Mouse (Mus musculus): ENCODE measurements around the gene Adamtsl1.
A peak's percentile ranks its signal among the peaks of the same experiment; 100 is the strongest.

Gene Adamtsl1

GRCm38 (mm10) chr4:85677621-85678020, 163.6 kb downstream of the Adamtsl1 start:
- no peak for DNase-seq

GRCm38 (mm10) chr4:85686160-85686559, 172.2 kb downstream of the Adamtsl1 start:
- peak in 1 of 2 experiments; percentile 15 for DNase-seq

GRCm38 (mm10) chr4:85695237-85695636, 181.3 kb downstream of the Adamtsl1 start:
- no peak for DNase-seq

- no peak for DNase-seq
Observed at GRCm38 (mm10) chr4:85707352-85708057, 193.5 kb downstream of the Adamtsl1 start.

GRCm38 (mm10) chr4:85709636-85710035, 195.7 kb downstream of the Adamtsl1 start:
- DNase-seq, result no peak

- no peak for DNase-seq
Observed at GRCm38 (mm10) chr4:85724999-85725398, 211.0 kb downstream of the Adamtsl1 start.

GRCm38 (mm10) chr4:85727731-85728130, 213.8 kb downstream of the Adamtsl1 start:
- no peak for DNase-seq

- no peak for DNase-seq
Observed at GRCm38 (mm10) chr4:85728416-85728815, 214.4 kb downstream of the Adamtsl1 start.

- no peak for DNase-seq
Observed at GRCm38 (mm10) chr4:85740478-85740877, 226.5 kb downstream of the Adamtsl1 start.

GRCm38 (mm10) chr4:85741825-85742391, 227.9 kb downstream of the Adamtsl1 start:
- peak; percentile 42 to 58 for DNase-seq

GRCm38 (mm10) chr4:85743427-85743826, 229.5 kb downstream of the Adamtsl1 start:
- DNase-seq, result no peak

GRCm38 (mm10) chr4:85762684-85763083, 248.7 kb downstream of the Adamtsl1 start:
- DNase-seq, result no peak

GRCm38 (mm10) chr4:85763161-85764014, 249.4 kb downstream of the Adamtsl1 start:
- DNase-seq, result no peak

- DNase-seq, result no peak
Observed at GRCm38 (mm10) chr4:85764015-85764450, 250.1 kb downstream of the Adamtsl1 start.

- no peak for DNase-seq
Observed at GRCm38 (mm10) chr4:85764476-85764875, 250.5 kb downstream of the Adamtsl1 start.

- DNase-seq, result no peak
Observed at GRCm38 (mm10) chr4:85767666-85768065, 253.7 kb downstream of the Adamtsl1 start.

GRCm38 (mm10) chr4:85768107-85768506, 254.1 kb downstream of the Adamtsl1 start:
- DNase-seq, result no peak

GRCm38 (mm10) chr4:85782511-85782910, 268.5 kb downstream of the Adamtsl1 start:
- no peak for DNase-seq

GRCm38 (mm10) chr4:85783768-85784379, 269.9 kb downstream of the Adamtsl1 start:
- DNase-seq, result no peak

GRCm38 (mm10) chr4:85784428-85784827, 270.5 kb downstream of the Adamtsl1 start:
- no peak for DNase-seq

GRCm38 (mm10) chr4:85790226-85790625, 276.3 kb downstream of the Adamtsl1 start:
- peak in 1 of 2 experiments; percentile 6 for DNase-seq

- peak; percentile 67 to 74 for DNase-seq
Observed at GRCm38 (mm10) chr4:85801805-85802204, 287.8 kb downstream of the Adamtsl1 start.

GRCm38 (mm10) chr4:85814418-85814817, 300.4 kb downstream of the Adamtsl1 start:
- no peak for DNase-seq

Measured in lung, postnatal 4 days (tissue).